Mouse (Mus musculus): ENCODE measurements around the gene Kremen2. TPM values are rescaled to one million over a fixed set of nuclear protein-coding genes. Genes with fewer than 3 reads are reported as not detected.

Kremen2 gene
- polyA plus RNA-seq, 1 experiment from 2014 or later: 0.28 TPM

DNA sequence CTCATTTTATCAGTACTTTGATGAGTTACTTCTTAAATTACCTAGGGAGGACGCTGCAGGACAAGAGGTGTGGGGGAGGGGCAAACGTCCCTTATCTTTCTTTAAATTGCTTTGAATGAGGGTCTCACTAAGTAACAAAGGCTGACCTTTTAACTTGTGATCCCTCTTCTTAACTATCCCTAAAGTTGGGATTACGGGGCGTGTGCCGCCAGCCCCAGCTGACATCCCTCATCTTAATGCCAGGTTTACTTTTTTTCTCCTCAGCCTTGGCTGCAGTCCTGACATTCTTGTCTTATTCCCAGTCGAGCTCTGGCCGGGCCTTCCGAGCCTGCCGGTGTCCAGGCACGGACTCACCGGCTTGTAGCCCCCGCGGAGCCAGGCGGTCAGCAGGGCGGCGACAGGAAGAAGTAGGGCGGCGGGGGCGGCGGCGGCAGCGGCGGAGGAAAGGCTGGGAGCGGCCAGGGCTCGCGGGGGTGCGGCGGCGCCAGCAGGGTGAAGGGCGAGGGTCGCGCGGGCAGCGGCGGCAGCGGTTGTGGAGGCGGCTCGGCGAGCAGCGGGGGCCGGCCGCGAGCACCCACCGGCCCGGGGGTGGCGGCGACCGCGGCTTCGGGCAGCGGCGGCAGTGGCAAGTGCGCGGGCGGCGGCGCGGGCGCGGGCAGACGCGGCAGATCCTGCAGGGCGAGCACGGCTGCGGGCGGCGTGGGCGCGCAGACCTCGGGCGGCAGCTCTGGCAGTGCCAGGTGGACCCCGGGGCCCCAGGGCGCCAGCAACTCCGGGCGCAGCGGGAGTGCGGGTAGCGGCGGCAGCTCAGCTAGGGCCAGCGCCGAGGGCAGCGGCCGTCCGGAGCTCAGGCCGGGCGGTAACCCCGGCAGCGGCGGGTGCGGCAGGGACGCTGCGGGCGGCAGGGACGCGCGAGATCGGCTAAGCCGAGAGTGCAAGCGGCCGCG lies 46.2 kb downstream of the Kremen2 start:
- ATAC-seq (replicated peaks; ENCODE audit: insufficient number of reproducible peaks, insufficient read depth, low FRiP score, low read depth): 0 out of 2 replicates have a peak, but pooled peaks have one; percentile 21
- WGBS: under 1% methylated on average over 100 of the region's 101 CpGs
- Histone ChIP-seq H3K27me3 (peaks cover 49% of the 10 kb centered on the region), H3K9ac (peak overlapping the region; percentile 60), H3K4me3 (peak overlapping the region; percentile 64), H3K4me1 (replicated peaks) (peaks cover 9% of the 10 kb centered on the region), H3K36me3 (no peaks in the 10 kb centered on the region), H3K4me2 (peak overlapping the region; percentile 99), H3K27ac (no peak overlapping the region), H3K9me3 (replicated peaks) (no peaks in the 10 kb centered on the region)

DNA sequence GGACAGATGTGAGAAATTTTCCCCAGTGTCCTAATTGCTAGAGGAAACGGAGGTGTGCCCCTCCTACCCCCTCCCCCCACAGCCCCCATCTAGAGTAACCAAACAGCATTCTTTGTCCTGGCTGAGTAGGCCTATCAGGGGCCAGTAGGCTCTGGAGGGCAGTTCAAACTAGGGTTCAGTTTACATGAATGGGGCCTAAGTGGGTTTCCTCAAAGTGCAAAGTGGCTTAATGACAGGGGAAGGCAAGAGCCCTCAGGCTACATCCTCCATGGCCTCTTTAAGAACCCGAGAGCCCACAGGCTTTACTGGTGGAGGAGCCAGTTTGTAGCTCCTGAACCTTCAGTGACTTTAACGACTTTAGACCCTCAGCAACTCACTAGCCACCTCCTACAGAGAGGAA lies 49.8 kb downstream of the Kremen2 start:
- ATAC-seq (replicated peaks; ENCODE audit: insufficient number of reproducible peaks, insufficient read depth, low FRiP score, low read depth): no peak
- no peak overlapping the region for H3K9ac ChIP-seq
- peaks cover 9% of the 10 kb centered on the region for H3K4me1 ChIP-seq (replicated peaks)
- no peaks in the 10 kb centered on the region for H3K36me3 ChIP-seq
- H3K27me3 ChIP-seq: peaks cover 33% of the 10 kb centered on the region
- H3K4me2 ChIP-seq: no peak overlapping the region
- no peak overlapping the region for H3K27ac ChIP-seq
- 20% methylated on average over 3 of the region's 3 CpGs for WGBS
- H3K4me3 ChIP-seq: no peak overlapping the region
- H3K9me3 ChIP-seq (replicated peaks): no peaks in the 10 kb centered on the region

DNA sequence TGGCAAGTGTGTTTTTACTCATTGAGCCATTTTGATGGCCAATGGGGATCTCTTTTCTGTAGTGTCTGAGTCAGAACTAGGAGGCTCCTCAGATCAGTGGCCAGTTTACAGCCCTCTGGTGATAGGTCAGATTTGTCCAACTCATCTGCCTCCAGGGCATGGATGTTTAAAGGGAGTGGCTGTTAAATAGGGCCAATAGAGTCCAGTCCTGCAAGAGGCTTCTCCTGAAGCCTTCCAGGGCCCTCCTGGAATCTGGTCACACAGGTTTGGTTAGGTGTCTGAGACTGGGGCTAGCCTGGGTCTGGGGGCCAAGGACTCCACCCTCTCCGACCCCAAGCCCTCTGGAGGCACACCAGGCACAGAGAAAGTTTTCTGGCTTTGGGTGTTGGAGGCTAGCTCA lies 51.1 kb downstream of the Kremen2 start:
- Histone ChIP-seq H3K4me1 (replicated peaks) (peaks cover 4% of the 10 kb centered on the region), H3K27me3 (peaks cover 23% of the 10 kb centered on the region), H3K4me3 (no peak overlapping the region), H3K4me2 (no peak overlapping the region), H3K36me3 (no peaks in the 10 kb centered on the region), H3K27ac (no peak overlapping the region), H3K9ac (no peak overlapping the region), H3K9me3 (replicated peaks) (no peaks in the 10 kb centered on the region)
- ATAC-seq (replicated peaks; ENCODE audit: insufficient number of reproducible peaks, insufficient read depth, low FRiP score, low read depth): no peak
- WGBS: 70% methylated on average over 1 of the region's 1 CpGs

Other genes starting within 250 kb of the Kremen2 start
- gene Zfp213, start 181.6 kb downstream of the Kremen2 start, polyA plus RNA-seq (2015; fragmentation: Nextera tagmentation; extraction: Ambion mirVana): 10.9 and 14.4 TPM in 2 replicates
- 6.7 and 8.3 TPM in 2 replicates for gene Zfp13, start 146.3 kb downstream of the Kremen2 start, polyA plus RNA-seq (2015; fragmentation: Nextera tagmentation; extraction: Ambion mirVana)
- gene Zscan10, start 145.0 kb downstream of the Kremen2 start, polyA plus RNA-seq (2015; fragmentation: Nextera tagmentation; extraction: Ambion mirVana): 0.06 TPM in 1 of 2 replicates, not detected in the other
- 0.38 and 0.48 TPM in 2 replicates for gene Mmp25, start 100.6 kb downstream of the Kremen2 start, polyA plus RNA-seq (2015; fragmentation: Nextera tagmentation; extraction: Ambion mirVana)
- 0.35 and 0.39 TPM in 2 replicates for gene Bicdl2, start 85.3 kb downstream of the Kremen2 start, polyA plus RNA-seq (2015; fragmentation: Nextera tagmentation; extraction: Ambion mirVana)
- gene Hcfc1r1, start 72.2 kb downstream of the Kremen2 start, polyA plus RNA-seq (2015; fragmentation: Nextera tagmentation; extraction: Ambion mirVana): 226 and 282 TPM in 2 replicates
- 29.4 and 36.8 TPM in 2 replicates for gene Thoc6, start 72.0 kb downstream of the Kremen2 start, polyA plus RNA-seq (2015; fragmentation: Nextera tagmentation; extraction: Ambion mirVana)
- 107 and 116 TPM in 2 replicates for gene Tnfrsf12a, start 68.4 kb downstream of the Kremen2 start, polyA plus RNA-seq (2015; fragmentation: Nextera tagmentation; extraction: Ambion mirVana)
- gene Cldn6, start 66.6 kb downstream of the Kremen2 start, polyA plus RNA-seq (2015; fragmentation: Nextera tagmentation; extraction: Ambion mirVana): 4.5 and 12.9 TPM in 2 replicates
- 0.09 and 0.68 TPM in 2 replicates for gene Cldn9, start 61.8 kb downstream of the Kremen2 start, polyA plus RNA-seq (2015; fragmentation: Nextera tagmentation; extraction: Ambion mirVana)
- not detected in 2 replicates for gene 1520401A03Rik, start 23.1 kb downstream of the Kremen2 start, polyA plus RNA-seq (2015; fragmentation: Nextera tagmentation; extraction: Ambion mirVana)
- 22.4 and 37.6 TPM in 2 replicates for gene Pkmyt1, start 19.5 kb downstream of the Kremen2 start, polyA plus RNA-seq (2015; fragmentation: Nextera tagmentation; extraction: Ambion mirVana)
- gene Paqr4, start 5.0 kb downstream of the Kremen2 start, polyA plus RNA-seq (2015; fragmentation: Nextera tagmentation; extraction: Ambion mirVana): 13.5 and 18.7 TPM in 2 replicates
- gene Flywch1, start 25.8 kb upstream of the Kremen2 start, polyA plus RNA-seq (2015; fragmentation: Nextera tagmentation; extraction: Ambion mirVana): 36.5 and 47.5 TPM in 2 replicates
- gene Flywch2, start 40.2 kb upstream of the Kremen2 start, polyA plus RNA-seq (2015; fragmentation: Nextera tagmentation; extraction: Ambion mirVana): 4.8 and 9.1 TPM in 2 replicates
- gene Srrm2, start 44.7 kb upstream of the Kremen2 start, polyA plus RNA-seq (2015; fragmentation: Nextera tagmentation; extraction: Ambion mirVana): 315 and 320 TPM in 2 replicates
- gene Elob, start 83.3 kb upstream of the Kremen2 start, polyA plus RNA-seq (2015; fragmentation: Nextera tagmentation; extraction: Ambion mirVana): 782 and 921 TPM in 2 replicates
- 0.13 TPM in 1 of 2 replicates, not detected in the other for gene Prss33, start 90.2 kb upstream of the Kremen2 start, polyA plus RNA-seq (2015; fragmentation: Nextera tagmentation; extraction: Ambion mirVana)
- gene Prss32, start 98.0 kb upstream of the Kremen2 start, polyA plus RNA-seq (2015; fragmentation: Nextera tagmentation; extraction: Ambion mirVana): not detected in 2 replicates
- gene Prss41, start 98.3 kb upstream of the Kremen2 start, polyA plus RNA-seq (2015; fragmentation: Nextera tagmentation; extraction: Ambion mirVana): 0.06 and 0.33 TPM in 2 replicates
- gene Prss21, start 122.2 kb upstream of the Kremen2 start, polyA plus RNA-seq (2015; fragmentation: Nextera tagmentation; extraction: Ambion mirVana): not detected in 2 replicates
- not detected in 2 replicates for gene Dcpp1, start 135.0 kb upstream of the Kremen2 start, polyA plus RNA-seq (2015; fragmentation: Nextera tagmentation; extraction: Ambion mirVana)
- gene Dcpp2, start 135.0 kb upstream of the Kremen2 start, polyA plus RNA-seq (2015; fragmentation: Nextera tagmentation; extraction: Ambion mirVana): not detected in 2 replicates
- gene Dcpp3, start 171.6 kb upstream of the Kremen2 start, polyA plus RNA-seq (2015; fragmentation: Nextera tagmentation; extraction: Ambion mirVana): not detected in 2 replicates
- not detected in 2 replicates for gene Sbp, start 195.8 kb upstream of the Kremen2 start, polyA plus RNA-seq (2015; fragmentation: Nextera tagmentation; extraction: Ambion mirVana)
- gene Sbpl, start 209.4 kb upstream of the Kremen2 start, polyA plus RNA-seq (2015; fragmentation: Nextera tagmentation; extraction: Ambion mirVana): not detected in 2 replicates
- 0.34 TPM in 1 of 2 replicates, not detected in the other for gene Prss30, start 234.7 kb upstream of the Kremen2 start, polyA plus RNA-seq (2015; fragmentation: Nextera tagmentation; extraction: Ambion mirVana)

All from heart, embryonic 15.5 days (tissue).